Mouse (Mus musculus): ENCODE data around the gene Fmn2.

Gene Fmn2

GRCm38 (mm10) chr1:174557211-174557610 is 55.6 kb downstream of the Fmn2 start:
- no peak for DNase-seq (ENCODE audit: low read depth, low spot score)

GRCm38 (mm10) chr1:174557841-174558240 is 56.2 kb downstream of the Fmn2 start:
- no peak for DNase-seq (ENCODE audit: low read depth, low spot score)

- DNase-seq (ENCODE audit: low read depth, low spot score) = no peak
Measured at GRCm38 (mm10) chr1:174558488-174558887, 56.9 kb downstream of the Fmn2 start.

GRCm38 (mm10) chr1:174564561-174564960 is 62.9 kb downstream of the Fmn2 start:
- no peak for DNase-seq (ENCODE audit: low read depth, low spot score)

GRCm38 (mm10) chr1:174568609-174569008 is 67.0 kb downstream of the Fmn2 start:
- DNase-seq (ENCODE audit: low read depth, low spot score) = no peak

- peak; percentile 17 for DNase-seq (ENCODE audit: low read depth, low spot score)
Measured at GRCm38 (mm10) chr1:174592420-174592980, 90.9 kb downstream of the Fmn2 start.

GRCm38 (mm10) chr1:174594989-174595388 is 93.4 kb downstream of the Fmn2 start:
- DNase-seq (ENCODE audit: low read depth, low spot score) = peak; percentile 60

- no peak for DNase-seq (ENCODE audit: low read depth, low spot score)
Measured at GRCm38 (mm10) chr1:174597495-174597894, 95.9 kb downstream of the Fmn2 start.

- no peak for DNase-seq (ENCODE audit: low read depth, low spot score)
Measured at GRCm38 (mm10) chr1:174598226-174598625, 96.6 kb downstream of the Fmn2 start.

- DNase-seq (ENCODE audit: low read depth, low spot score) = no peak
Measured at GRCm38 (mm10) chr1:174600041-174600440, 98.4 kb downstream of the Fmn2 start.

- peak; percentile 7 for DNase-seq (ENCODE audit: low read depth, low spot score)
Measured at GRCm38 (mm10) chr1:174600620-174601019, 99.0 kb downstream of the Fmn2 start.

GRCm38 (mm10) chr1:174617368-174617767 is 115.7 kb downstream of the Fmn2 start:
- DNase-seq (ENCODE audit: low read depth, low spot score) = no peak

- DNase-seq (ENCODE audit: low read depth, low spot score) = no peak
Measured at GRCm38 (mm10) chr1:174621512-174621911, 119.9 kb downstream of the Fmn2 start.

GRCm38 (mm10) chr1:174623054-174623453 is 121.4 kb downstream of the Fmn2 start:
- peak; percentile 9 for DNase-seq (ENCODE audit: low read depth, low spot score)

- peak; percentile 10 for DNase-seq (ENCODE audit: low read depth, low spot score)
Measured at GRCm38 (mm10) chr1:174630074-174630473, 128.4 kb downstream of the Fmn2 start.

GRCm38 (mm10) chr1:174636291-174636690 is 134.7 kb downstream of the Fmn2 start:
- no peak for DNase-seq (ENCODE audit: low read depth, low spot score)

- DNase-seq (ENCODE audit: low read depth, low spot score) = no peak
Measured at GRCm38 (mm10) chr1:174637564-174638085, 136.0 kb downstream of the Fmn2 start.

GRCm38 (mm10) chr1:174640901-174641300 is 139.3 kb downstream of the Fmn2 start:
- DNase-seq (ENCODE audit: low read depth, low spot score) = no peak

GRCm38 (mm10) chr1:174643431-174644010 is 141.9 kb downstream of the Fmn2 start:
- DNase-seq (ENCODE audit: low read depth, low spot score) = no peak

GRCm38 (mm10) chr1:174649421-174649826 is 147.8 kb downstream of the Fmn2 start:
- DNase-seq (ENCODE audit: low read depth, low spot score) = no peak

- no peak for DNase-seq (ENCODE audit: low read depth, low spot score)
Measured at GRCm38 (mm10) chr1:174654565-174654964, 152.9 kb downstream of the Fmn2 start.

GRCm38 (mm10) chr1:174655354-174655753 is 153.7 kb downstream of the Fmn2 start:
- DNase-seq (ENCODE audit: low read depth, low spot score) = no peak

GRCm38 (mm10) chr1:174656554-174656953 is 154.9 kb downstream of the Fmn2 start:
- DNase-seq (ENCODE audit: low read depth, low spot score) = no peak

Measured in ZHBTc4 (cell line).